Mouse (Mus musculus) neural tube, embryonic 10.5 days (tissue): Measurements from ENCODE around the gene E2f1.

Experiments used
- DNase-seq: peaks from one replicate; pipeline ENCODE4 v3.0.0-alpha.2; 2017; ENCODE audit warnings: low spot score; ENCODE audit errors: extremely low spot score

Gene E2f1

GRCm38 (mm10) chr2:154583906-154584872 is 14.5 kb upstream of the E2f1 start:
- DNase-seq, result no peak

- DNase-seq, result no peak
Measured at GRCm38 (mm10) chr2:154581421-154581820, 11.7 kb upstream of the E2f1 start.

GRCm38 (mm10) chr2:154580586-154580985 is 10.9 kb upstream of the E2f1 start:
- no peak for DNase-seq

- DNase-seq, result no peak
Measured at GRCm38 (mm10) chr2:154577744-154578067, 8.0 kb upstream of the E2f1 start.

- peak; percentile 54 for DNase-seq
Measured at GRCm38 (mm10) chr2:154576876-154577743, 7.4 kb upstream of the E2f1 start.

- no peak for DNase-seq
Measured at GRCm38 (mm10) chr2:154574271-154574670, 4.6 kb upstream of the E2f1 start.

GRCm38 (mm10) chr2:154572996-154573395 is 3.3 kb upstream of the E2f1 start:
- no peak for DNase-seq

- DNase-seq, result no peak
Measured at GRCm38 (mm10) chr2:154571976-154572375, 2.3 kb upstream of the E2f1 start.

GRCm38 (mm10) chr2:154571266-154571665 is 1.6 kb upstream of the E2f1 start:
- no peak for DNase-seq

- DNase-seq, result no peak
Measured at GRCm38 (mm10) chr2:154570666-154571065, 974 bp upstream of the E2f1 start.

GRCm38 (mm10) chr2:154569071-154569748 is 482 bp downstream of the E2f1 start:
- DNase-seq, result peak; percentile 76

GRCm38 (mm10) chr2:154568329-154569070 is 1.2 kb downstream of the E2f1 start:
- peak; percentile 62 for DNase-seq

- no peak for DNase-seq
Measured at GRCm38 (mm10) chr2:154567766-154568165, 1.9 kb downstream of the E2f1 start.

GRCm38 (mm10) chr2:154566641-154567040 is 3.1 kb downstream of the E2f1 start:
- no peak for DNase-seq

GRCm38 (mm10) chr2:154565562-154565961 is 4.1 kb downstream of the E2f1 start:
- no peak for DNase-seq

- DNase-seq, result no peak
Measured at GRCm38 (mm10) chr2:154563612-154564170, 6.0 kb downstream of the E2f1 start.

GRCm38 (mm10) chr2:154558264-154559039 is 11.2 kb downstream of the E2f1 start, which contains the start of gene Necab3:
Gene Necab3 (minus strand): TSS chr2:154558890.
- peak; percentile 57 for DNase-seq

GRCm38 (mm10) chr2:154557184-154557832 is 12.4 kb downstream of the E2f1 start:
- no peak for DNase-seq

GRCm38 (mm10) chr2:154555235-154555634 is 14.5 kb downstream of the E2f1 start:
- DNase-seq, result no peak
